Mouse (Mus musculus): ENCODE data around the gene Zfp827.

DNA sequence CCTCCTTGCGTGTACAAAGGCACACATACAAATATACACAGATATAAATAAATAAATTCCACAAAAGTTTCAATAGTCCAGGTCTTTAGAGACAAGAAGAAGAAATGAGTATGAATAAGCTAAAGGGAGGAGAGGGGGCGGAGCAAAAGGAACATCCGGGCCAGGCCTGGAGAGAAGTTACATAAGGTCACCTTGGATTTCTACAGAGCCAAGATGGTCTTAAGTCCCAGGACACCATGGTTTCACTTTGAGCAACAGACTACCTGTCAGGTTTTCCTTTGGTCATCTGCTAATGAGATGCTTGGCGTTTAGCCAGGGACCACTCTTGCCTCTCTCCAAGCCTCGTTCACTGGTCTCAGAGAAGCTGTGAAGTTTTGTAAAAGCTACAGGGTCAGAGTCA, 13.2 kb upstream of the Zfp827 start:
- TF ChIP-seq TAL1 (conservative IDR thresholded peaks at IDR 0.05; ENCODE audit: low read depth, low read length) (no peak), CTCF (IDR thresholded peaks at IDR 0.05; ENCODE audit: low read depth, low read length) (no peak), GATA1 (IDR thresholded peaks at IDR 0.05; ENCODE audit: borderline replicate concordance, low read length) (no peak), POLR2AphosphoS5 (IDR thresholded peaks at IDR 0.05; ENCODE audit: insufficient replicate concordance, low read depth, low read length) (no peak), GATA2 (IDR thresholded peaks at IDR 0.05; ENCODE audit: borderline replicate concordance, low read depth, low read length) (no peak)

Measured in G1E (cell line).